Mouse (Mus musculus): ENCODE results near the gene Barhl2.

Gene Barhl2

DNA sequence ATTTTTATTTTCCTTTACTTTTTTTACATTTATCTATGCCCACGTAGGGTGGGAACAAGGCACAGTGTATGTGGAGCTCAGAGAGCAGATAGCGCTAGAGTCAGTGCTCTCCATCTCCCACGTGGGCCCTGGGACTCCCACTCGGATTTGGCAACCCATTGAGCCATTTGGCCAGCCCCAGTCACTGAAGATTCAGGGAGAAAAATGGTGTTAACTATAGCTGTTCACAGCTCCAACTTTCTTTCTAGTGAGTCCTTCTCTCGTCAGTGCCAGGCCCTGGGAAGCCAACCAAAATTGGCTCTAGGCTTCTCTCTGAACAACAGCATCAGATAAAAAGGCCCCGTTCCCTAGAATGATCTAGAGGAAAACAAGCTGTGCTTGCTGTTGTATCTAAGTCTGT lies 42.2 kb downstream of the Barhl2 start:
- DNase-seq (ENCODE audit: low spot score in 2 of 2) = no peak

DNA sequence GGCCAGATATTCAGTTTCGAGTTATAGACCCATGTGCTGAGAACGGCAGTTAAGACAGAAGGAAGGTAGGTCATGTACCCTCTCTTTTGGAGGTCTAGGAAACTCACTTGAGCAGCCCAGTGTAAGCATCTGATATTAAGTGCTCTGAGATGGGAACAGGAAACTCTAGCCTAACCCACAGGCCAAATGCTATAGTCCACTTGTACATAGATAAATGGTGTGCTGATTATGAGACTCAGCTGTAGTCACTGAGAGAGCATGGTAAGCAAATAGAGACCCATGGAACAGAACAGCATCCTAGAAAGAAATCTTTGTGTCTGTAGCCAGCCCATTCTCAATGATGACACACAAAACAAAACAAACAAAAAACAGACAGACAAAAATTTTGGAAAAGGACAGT lies 55.2 kb downstream of the Barhl2 start:
- DNase-seq (ENCODE audit: low spot score in 2 of 2) = no peak

Data from left cerebral cortex, adult 9 months (tissue).